Mouse (Mus musculus) liver, embryonic 14.5 days (tissue): Measurements from ENCODE around the gene Selenoi.

Experiments
- CTCF ChIP-seq: IDR thresholded peaks from 2 replicates; pipeline ENCODE4 v1.5.1; 2016; ENCODE audit warnings: antibody characterized with exemption, low read depth, control low read depth
- EP300 ChIP-seq: IDR thresholded peaks from 2 replicates; pipeline ENCODE4 v1.6.1; 2016; ENCODE audit warnings: antibody characterized with exemption, low read depth

- TF ChIP-seq EP300 (no peak), CTCF (no peak)
Observed at GRCm38 (mm10) chr5:30238533-30238932, 6.2 kb downstream of the Selenoi start.
